Mouse (Mus musculus): ENCODE measurements around the gene Ndufa8. TPM values are rescaled to one million over a fixed set of nuclear protein-coding genes. Genes with fewer than 3 reads are reported as not detected.

Ndufa8 gene
- polyA plus RNA-seq, 1 experiment from 2014 or later: 263 TPM

DNA sequence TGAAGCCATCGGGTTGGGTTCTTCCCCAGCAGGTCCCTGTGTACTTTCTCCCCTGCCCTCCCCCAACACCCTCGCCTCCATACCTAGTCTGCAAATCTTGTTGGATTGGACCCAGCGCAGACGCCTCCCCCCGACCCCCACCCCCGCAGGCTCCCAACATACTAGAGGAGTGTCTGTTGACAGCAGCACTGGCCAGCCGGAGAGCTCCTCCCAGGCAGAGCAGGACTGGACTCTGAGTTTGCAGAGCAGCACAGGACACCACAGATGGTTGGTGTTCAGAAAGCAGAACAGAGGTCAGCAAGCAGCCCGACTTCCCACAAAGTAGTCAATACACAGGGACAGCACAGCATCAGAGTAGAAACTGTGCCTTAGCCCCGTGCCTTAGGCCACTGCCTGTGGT, 32.2 kb upstream of the Ndufa8 start:
- Histone ChIP-seq H3K4me3 (no peak overlapping the region), H3K27ac (replicated peaks) (no peak overlapping the region; the same call in 1 of the 2 replicates), H3K4me2 (replicated peaks) (no peak overlapping the region), H3K4me1 (peaks cover 17% of the 10 kb centered on the region), H3K36me3 (no peaks in the 10 kb centered on the region), H3K27me3 (no peaks in the 10 kb centered on the region; the same call in 1 of the 2 replicates), H3K9ac (replicated peaks) (no peak overlapping the region), H3K9me3 (no peaks in the 10 kb centered on the region)
- WGBS: 38% methylated on average over 9 of the region's 9 CpGs
- ATAC-seq (replicated peaks): no peak

DNA sequence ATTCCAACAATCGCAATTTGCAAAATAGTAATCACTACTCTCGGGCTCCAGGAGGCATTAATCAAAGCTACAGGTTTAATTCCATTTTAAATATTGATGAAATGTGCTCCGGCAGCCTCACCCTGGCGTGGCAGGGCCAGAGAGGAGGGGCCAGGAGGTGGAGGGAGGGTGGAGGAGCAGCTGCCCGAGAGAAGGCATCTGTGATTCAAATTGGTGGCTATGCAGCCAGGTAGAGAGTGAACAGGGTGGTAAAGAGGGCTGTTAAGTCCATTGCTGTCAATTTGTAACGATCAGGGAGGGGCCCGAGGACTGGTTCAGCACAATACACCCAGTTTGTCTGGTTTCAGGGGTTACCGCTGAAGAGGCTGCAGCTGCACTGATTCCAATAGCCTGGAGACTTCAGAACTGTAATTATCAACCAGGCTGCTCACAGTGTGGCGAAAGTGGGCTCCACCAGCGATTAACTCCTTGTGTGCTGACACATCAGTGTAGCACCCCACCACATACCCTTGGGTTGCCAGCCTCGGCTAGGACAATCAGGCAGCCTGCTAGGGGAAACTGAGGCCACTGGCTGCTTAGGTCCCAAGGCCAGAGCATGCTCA, 28.1 kb upstream of the Ndufa8 start:
- no peak overlapping the region for H3K4me3 ChIP-seq
- H3K27me3 ChIP-seq: no peaks in the 10 kb centered on the region
- H3K9ac ChIP-seq (replicated peaks): no peak overlapping the region
- peak overlapping the region; percentile 63 for H3K27ac ChIP-seq (replicated peaks)
- H3K36me3 ChIP-seq: no peaks in the 10 kb centered on the region
- H3K4me2 ChIP-seq (replicated peaks): peak overlapping the region; percentile 31
- ATAC-seq (replicated peaks): peak; percentile 61
- WGBS: 15% methylated on average over 11 of the region's 11 CpGs
- H3K4me1 ChIP-seq: peaks cover 17% of the 10 kb centered on the region
- H3K9me3 ChIP-seq: no peaks in the 10 kb centered on the region

DNA sequence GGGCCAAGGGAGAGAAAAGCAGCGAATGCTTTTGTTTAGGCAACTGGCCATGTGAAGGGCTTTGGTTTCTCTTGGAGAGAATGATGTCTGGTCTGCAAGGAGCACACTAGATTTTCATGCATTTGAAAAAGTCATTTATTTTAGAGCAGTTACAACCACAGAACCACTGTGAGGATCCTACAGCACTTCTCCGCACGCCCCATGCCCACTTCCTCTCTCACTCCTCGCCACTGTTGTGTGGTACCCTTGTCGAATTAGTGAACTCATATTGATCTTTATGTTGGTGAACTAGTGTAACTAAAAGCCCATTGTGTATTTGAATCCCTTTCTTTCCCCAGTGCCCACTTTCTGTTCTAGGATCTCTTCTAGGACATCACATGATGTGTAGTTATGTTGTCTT, 26.0 kb upstream of the Ndufa8 start:
- no peak overlapping the region for H3K27ac ChIP-seq (replicated peaks)
- WGBS: 89% methylated on average over 5 of the region's 5 CpGs

DNA sequence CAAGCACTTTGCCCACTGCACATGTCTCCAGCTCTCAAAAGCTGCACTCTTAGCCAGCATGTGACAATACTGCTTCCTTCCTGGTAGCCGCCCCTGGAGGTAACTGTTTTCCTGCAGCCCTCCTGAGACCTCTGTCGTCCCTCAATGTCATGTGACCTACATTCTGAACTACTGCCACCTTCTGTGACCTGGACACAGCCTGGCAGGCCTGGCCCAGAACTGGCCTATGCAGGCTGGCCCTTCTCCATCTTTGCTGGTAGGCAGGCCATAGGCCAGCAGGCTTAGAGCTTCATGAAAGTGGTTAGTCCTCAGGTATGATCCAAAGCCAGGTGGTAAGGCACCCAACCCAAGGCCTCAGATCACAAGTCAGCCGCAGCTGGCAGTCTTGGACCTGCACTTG, 24.6 kb upstream of the Ndufa8 start:
- H3K36me3 ChIP-seq: no peaks in the 10 kb centered on the region
- 60% methylated on average over 3 of the region's 3 CpGs for whole genome bisulfite sequencing
- peaks cover 12% of the 10 kb centered on the region for H3K4me1 ChIP-seq
- no peak overlapping the region for H3K4me3 ChIP-seq
- H3K4me2 ChIP-seq (replicated peaks): no peak overlapping the region
- no peaks in the 10 kb centered on the region for H3K27me3 ChIP-seq
- ATAC-seq (replicated peaks): no peak
- H3K9ac ChIP-seq (replicated peaks): no peak overlapping the region
- H3K27ac ChIP-seq (replicated peaks): no peak overlapping the region
- no peaks in the 10 kb centered on the region for H3K9me3 ChIP-seq

More for the DNA sequence above, 26.0 kb upstream of the Ndufa8 start:
- peaks cover 12% of the 10 kb centered on the region for H3K4me1 ChIP-seq
- H3K36me3 ChIP-seq: no peaks in the 10 kb centered on the region
- no peak overlapping the region for H3K4me3 ChIP-seq
- H3K9me3 ChIP-seq: no peaks in the 10 kb centered on the region
- ATAC-seq (replicated peaks): no peak
- no peak overlapping the region for H3K9ac ChIP-seq (replicated peaks)
- H3K27me3 ChIP-seq: no peaks in the 10 kb centered on the region
- no peak overlapping the region for H3K4me2 ChIP-seq (replicated peaks)

DNA sequence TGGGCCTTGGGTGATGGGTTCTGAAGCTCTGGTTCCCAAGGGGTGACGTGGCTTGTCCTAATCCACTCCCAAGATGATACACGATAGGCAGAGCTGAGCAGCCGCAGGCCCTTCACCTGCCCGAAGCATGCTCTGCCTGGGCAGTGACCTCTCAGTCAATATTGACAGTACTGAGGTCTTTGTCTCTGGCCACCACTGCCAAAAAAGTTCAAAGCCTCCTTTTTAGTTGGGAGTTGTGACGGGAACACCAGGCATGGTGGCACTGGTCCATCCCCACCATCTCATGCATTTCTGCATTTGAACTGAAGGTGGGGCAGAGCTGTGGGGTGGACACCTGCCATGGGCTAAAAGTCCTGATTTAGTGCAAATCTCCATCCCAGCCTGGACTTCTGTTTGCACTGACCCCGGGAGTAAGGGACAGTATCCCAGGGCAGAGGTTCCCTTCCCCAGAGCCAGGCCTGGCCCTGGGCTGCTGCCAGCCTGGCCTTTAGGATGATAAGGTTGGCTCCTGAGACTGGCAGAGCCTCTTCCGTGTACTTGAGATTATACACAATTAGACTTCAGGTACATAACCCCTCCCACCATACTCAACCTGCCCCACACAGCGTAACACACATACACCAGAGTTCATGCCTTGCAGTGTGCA, 22.6 kb upstream of the Ndufa8 start:
- ATAC-seq (replicated peaks): no peak
- Histone ChIP-seq H3K27ac (replicated peaks) (no peak overlapping the region), H3K4me2 (replicated peaks) (no peak overlapping the region), H3K4me3 (no peak overlapping the region), H3K9me3 (no peaks in the 10 kb centered on the region), H3K36me3 (no peaks in the 10 kb centered on the region), H3K27me3 (no peaks in the 10 kb centered on the region), H3K4me1 (peaks cover under 1% of the 10 kb centered on the region), H3K9ac (replicated peaks) (no peak overlapping the region)
- 87% methylated on average over 8 of the region's 8 CpGs for WGBS

DNA sequence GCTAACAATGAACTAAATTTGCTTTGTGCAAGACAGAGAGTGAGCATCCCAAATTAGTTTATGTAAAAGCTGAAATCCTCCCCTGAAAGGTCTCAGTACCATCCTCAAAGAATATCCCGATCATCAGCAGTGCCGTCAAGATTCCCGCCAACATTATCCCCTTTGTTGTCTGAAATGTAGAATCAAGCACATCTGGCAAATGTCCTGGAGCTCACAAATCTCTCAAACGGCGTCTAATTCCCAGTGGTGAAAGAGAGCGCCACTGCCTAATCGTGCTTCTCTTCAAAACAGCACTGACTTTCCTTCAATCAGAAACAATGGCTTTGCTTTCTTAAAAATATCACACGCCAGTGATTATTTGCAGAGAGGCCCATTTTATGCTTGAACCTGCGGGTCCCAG, 17.9 kb upstream of the Ndufa8 start:
- no peak overlapping the region for H3K9ac ChIP-seq (replicated peaks)
- H3K4me2 ChIP-seq (replicated peaks): no peak overlapping the region
- peak; percentile 29; the same call in 1 of the 2 replicates for ATAC-seq (replicated peaks)
- H3K36me3 ChIP-seq: no peaks in the 10 kb centered on the region
- H3K4me1 ChIP-seq: no peaks in the 10 kb centered on the region
- no peaks in the 10 kb centered on the region for H3K27me3 ChIP-seq
- H3K4me3 ChIP-seq: no peak overlapping the region
- H3K9me3 ChIP-seq: no peaks in the 10 kb centered on the region
- peak overlapping the region; percentile 66 for H3K27ac ChIP-seq (replicated peaks)
- 31% methylated on average over 9 of the region's 9 CpGs for WGBS

DNA sequence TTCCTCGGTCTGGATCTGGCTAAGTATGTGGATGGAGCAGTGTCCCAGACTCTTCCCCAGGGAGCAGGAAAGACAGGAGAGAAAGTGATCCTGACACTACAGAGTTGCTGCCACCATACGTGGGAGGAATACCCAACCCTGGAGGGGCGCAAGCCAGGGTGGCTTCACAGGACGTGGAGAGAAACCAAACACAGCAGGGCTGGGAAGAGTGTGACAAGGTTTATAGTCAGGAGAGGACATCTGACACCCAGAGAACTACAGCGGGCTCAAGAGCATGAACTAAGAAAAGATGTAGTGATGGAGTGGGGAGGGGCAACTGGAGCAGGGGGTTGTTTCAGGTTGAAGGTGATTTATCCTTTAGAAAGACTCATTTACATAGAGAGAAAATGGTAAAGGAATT, 12.2 kb upstream of the Ndufa8 start:
- no peak for ATAC-seq (replicated peaks)
- no peak overlapping the region for H3K4me2 ChIP-seq (replicated peaks)
- no peaks in the 10 kb centered on the region for H3K36me3 ChIP-seq
- H3K4me1 ChIP-seq: no peaks in the 10 kb centered on the region
- no peaks in the 10 kb centered on the region for H3K9me3 ChIP-seq
- no peak overlapping the region for H3K4me3 ChIP-seq
- WGBS: 69% methylated on average over 5 of the region's 5 CpGs
- no peak overlapping the region for H3K9ac ChIP-seq (replicated peaks)
- no peaks in the 10 kb centered on the region for H3K27me3 ChIP-seq
- H3K27ac ChIP-seq (replicated peaks): no peak overlapping the region

DNA sequence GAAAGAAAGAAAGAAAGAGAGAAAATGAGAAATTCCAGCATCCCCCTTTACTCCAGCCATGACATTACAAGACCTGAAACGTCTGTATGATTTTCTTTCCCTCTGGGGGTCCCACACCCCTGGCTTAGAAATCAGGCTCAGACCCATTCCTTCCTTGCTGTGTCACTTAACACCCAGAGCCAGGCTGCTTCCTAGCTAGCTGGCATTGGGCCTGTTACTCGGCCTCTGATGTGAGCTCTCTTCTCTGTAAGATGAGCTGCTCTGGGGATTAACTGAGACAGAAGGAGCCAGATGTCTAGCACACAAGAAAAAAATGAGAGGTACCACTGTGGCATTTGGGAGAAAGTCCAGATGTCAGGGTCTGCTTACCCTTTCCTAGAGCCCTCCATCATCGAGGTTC, 7.0 kb upstream of the Ndufa8 start:
- H3K4me1 ChIP-seq: no peaks in the 10 kb centered on the region
- WGBS: 61% methylated on average over 3 of the region's 3 CpGs
- no peak overlapping the region for H3K27ac ChIP-seq (replicated peaks)
- no peaks in the 10 kb centered on the region for H3K36me3 ChIP-seq
- H3K9me3 ChIP-seq: no peaks in the 10 kb centered on the region
- H3K4me3 ChIP-seq: no peak overlapping the region
- no peak for ATAC-seq (replicated peaks)
- no peaks in the 10 kb centered on the region for H3K27me3 ChIP-seq
- no peak overlapping the region for H3K9ac ChIP-seq (replicated peaks)
- H3K4me2 ChIP-seq (replicated peaks): no peak overlapping the region

DNA sequence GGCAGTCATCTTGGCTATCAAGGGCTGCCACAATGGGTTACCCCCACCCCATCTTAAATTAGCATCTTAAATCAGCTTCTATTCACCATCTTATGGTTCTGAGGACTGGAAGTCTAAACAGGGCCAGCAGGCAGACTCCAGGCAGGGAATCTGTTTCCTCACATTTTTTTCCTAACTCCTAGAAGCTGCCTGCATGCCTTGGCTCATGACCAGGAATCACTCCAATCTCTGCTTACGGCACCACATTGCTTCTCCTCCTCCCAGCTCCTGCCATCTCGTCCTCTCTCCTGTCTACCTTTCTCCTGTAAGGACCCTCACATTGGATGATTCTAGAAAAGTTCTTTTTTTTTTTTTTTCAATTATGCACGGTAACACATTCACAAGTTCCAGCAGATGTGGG, 4.0 kb upstream of the Ndufa8 start:
- Histone ChIP-seq H3K4me3 (no peak overlapping the region), H3K36me3 (no peaks in the 10 kb centered on the region), H3K27ac (replicated peaks) (no peak overlapping the region), H3K9ac (replicated peaks) (no peak overlapping the region), H3K27me3 (no peaks in the 10 kb centered on the region), H3K4me2 (replicated peaks) (no peak overlapping the region), H3K9me3 (no peaks in the 10 kb centered on the region), H3K4me1 (peaks cover 8% of the 10 kb centered on the region)
- WGBS: 61% methylated on average over 3 of the region's 3 CpGs
- ATAC-seq (replicated peaks): no peak

DNA sequence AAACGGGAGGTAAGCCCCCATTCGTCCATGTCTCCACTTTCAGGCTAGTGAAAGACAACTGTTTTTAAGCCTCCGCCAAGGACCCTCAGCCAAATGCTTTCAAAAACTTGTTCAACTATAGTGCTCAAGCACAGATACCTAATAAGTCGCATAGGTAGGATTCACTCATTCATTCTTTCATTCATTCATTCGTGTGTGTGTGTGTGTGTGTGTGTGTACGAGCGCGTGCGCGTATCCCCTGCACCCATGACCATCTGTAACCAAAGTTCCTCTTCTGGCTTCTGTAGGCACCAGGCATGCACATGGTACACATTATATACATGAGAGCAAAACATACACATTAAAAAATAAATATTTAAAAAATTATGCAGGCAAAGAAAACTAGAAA, 355 bp upstream of the Ndufa8 start:
- Histone ChIP-seq H3K4me2 (replicated peaks) (peak overlapping the region; percentile 61), H3K9me3 (no peaks in the 10 kb centered on the region), H3K9ac (replicated peaks) (no peak overlapping the region), H3K36me3 (no peaks in the 10 kb centered on the region), H3K4me1 (peaks cover 21% of the 10 kb centered on the region), H3K27ac (replicated peaks) (no peak overlapping the region), H3K4me3 (peak overlapping the region; percentile 64), H3K27me3 (no peaks in the 10 kb centered on the region)
- 40% methylated on average over 10 of the region's 10 CpGs for WGBS
- peak; percentile 70 for ATAC-seq (replicated peaks)

DNA sequence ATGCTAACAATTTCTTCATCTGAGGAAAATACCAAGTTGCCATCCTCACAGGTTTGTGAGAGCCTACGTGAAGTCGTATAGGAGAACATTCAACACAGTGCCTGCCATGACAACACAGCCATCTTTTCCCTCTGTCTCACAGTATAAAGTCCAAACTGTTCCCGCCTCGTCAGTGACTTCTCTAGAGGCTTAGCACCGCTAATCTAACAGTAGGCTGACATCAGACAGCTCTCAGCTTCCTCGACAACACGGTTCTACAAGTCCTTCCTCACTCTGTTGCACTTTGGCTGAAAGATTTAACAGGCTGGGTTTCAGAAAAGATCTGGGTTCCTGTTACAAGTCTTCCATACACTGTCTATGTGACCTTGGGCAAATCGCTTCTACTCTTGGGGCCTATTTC, 1.0 kb downstream of the Ndufa8 start:
- peak overlapping the region; percentile 61 for H3K4me2 ChIP-seq (replicated peaks)
- no peaks in the 10 kb centered on the region for H3K27me3 ChIP-seq
- no peaks in the 10 kb centered on the region for H3K9me3 ChIP-seq
- H3K4me1 ChIP-seq: peaks cover 21% of the 10 kb centered on the region
- no peak for ATAC-seq (replicated peaks)
- peak overlapping the region; percentile 81 for H3K9ac ChIP-seq (replicated peaks)
- peak overlapping the region; percentile 64 for H3K4me3 ChIP-seq
- peaks cover 10% of the 10 kb centered on the region; the same call in 1 of the 2 replicates for H3K36me3 ChIP-seq
- 76% methylated on average over 8 of the region's 8 CpGs for WGBS
- no peak overlapping the region for H3K27ac ChIP-seq (replicated peaks)

DNA sequence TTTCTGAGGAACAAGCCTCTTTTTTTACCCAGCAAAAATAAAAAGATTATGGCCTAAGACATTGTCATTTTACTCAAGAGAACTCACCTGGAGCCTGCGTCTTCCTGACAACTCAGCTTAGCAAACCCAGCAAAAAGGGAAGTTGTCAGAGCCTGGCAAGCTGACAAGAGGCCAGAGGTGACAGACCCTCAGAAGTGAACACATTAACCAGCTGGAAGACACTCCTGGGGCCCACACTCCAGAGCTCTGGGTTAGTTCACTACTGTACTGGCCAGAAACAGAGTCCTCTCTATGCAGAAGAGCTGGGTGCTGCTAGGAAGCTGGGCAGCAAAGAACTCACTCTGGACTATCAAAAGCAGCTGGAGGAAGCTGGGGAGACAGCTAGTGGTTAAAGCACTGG, 8.3 kb downstream of the Ndufa8 start:
- no peak overlapping the region for H3K4me2 ChIP-seq (replicated peaks)
- no peak overlapping the region for H3K27ac ChIP-seq (replicated peaks)
- no peaks in the 10 kb centered on the region; the same call in 1 of the 2 replicates for H3K4me1 ChIP-seq
- no peak overlapping the region for H3K4me3 ChIP-seq
- H3K9me3 ChIP-seq: no peaks in the 10 kb centered on the region
- WGBS: 91% methylated on average over 1 of the region's 1 CpGs
- H3K36me3 ChIP-seq: peaks cover 47% of the 10 kb centered on the region
- no peaks in the 10 kb centered on the region for H3K27me3 ChIP-seq
- no peak for ATAC-seq (replicated peaks)
- no peak overlapping the region for H3K9ac ChIP-seq (replicated peaks)

All from forebrain, embryonic 15.5 days (tissue).